Mouse (Mus musculus) liver, postnatal 0 days (tissue): ENCODE results near the gene 1110059E24Rik.
A peak's percentile ranks its signal among the peaks of the same experiment; 100 is the strongest.

Experiments
- CTCF ChIP-seq: sonication (generic); IDR thresholded peaks from 2 replicates; pipeline ENCODE4 v1.5.1; 2016; ENCODE audit warnings: antibody characterized with exemption, low read depth
- EP300 ChIP-seq: IDR thresholded peaks from 2 replicates; pipeline ENCODE4 v1.6.1; 2016; ENCODE audit warnings: antibody characterized with exemption, low read depth, mild to moderate bottlenecking

DNA sequence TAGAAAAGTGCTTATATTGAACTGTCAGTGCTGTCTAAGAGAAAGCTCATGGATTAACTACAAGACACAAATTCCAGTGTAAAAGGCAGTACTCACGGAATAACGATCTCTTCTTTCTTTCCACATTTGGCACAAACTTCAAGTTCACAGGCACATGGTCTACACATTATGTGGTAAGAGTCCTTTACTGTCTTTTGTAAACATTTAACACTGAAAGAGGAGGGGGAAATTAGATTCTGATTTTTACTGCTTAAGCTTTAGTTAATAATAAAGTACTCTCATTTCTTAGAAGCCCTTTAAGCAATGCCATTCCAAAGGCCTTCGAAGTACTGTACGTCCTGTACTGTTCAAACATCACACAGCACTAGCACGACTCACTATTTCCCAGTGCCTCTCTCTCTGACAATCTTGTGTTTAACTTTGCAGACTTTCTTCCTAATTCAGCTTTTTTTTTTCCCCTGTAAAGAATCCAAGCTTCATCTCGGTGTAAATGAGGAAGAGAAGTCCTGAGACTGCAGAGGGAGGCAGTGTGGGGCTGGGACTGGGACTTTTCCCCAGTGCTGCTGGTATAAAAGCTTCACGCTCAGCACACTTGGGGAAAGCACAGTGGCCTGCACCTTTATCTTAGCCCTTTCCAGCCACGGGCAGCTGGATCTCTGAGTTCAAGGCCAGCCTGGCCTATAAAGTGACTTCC is 54.0 kb downstream of the 1110059E24Rik start:
- TF ChIP-seq CTCF = no peak
- TF ChIP-seq EP300 = peak; percentile 54; the same call in 1 of the 2 replicates
